Mouse (Mus musculus) limb, embryonic 13.5 days (tissue): ENCODE results near the gene Prss54. TPM values are rescaled to one million over a fixed set of nuclear protein-coding genes. Genes with fewer than 3 reads are reported as not detected.

Experiments
- ATAC-seq: fragments of 200-750 bp; cut with Nextera tagmentation; 2 replicates; pipeline ENCODE4 v1.8.0; 2017; ENCODE audit warnings: low read depth, moderate number of reproducible peaks, moderate TSS enrichment; ENCODE audit not compliant: low FRiP score
- H3K27ac ChIP-seq: fragments of 300-500 bp; sonication (generic); 2 replicates; pipeline ENCODE4 v1.5.1; 2015; ENCODE audit warnings: inconsistent platforms, mild to moderate bottlenecking, moderate library complexity
- H3K27me3 ChIP-seq: fragments of 300-500 bp; sonication (generic); 2 replicates; pipeline ENCODE4 v1.6.1; 2015; ENCODE audit warnings: mild to moderate bottlenecking, inconsistent platforms
- H3K36me3 ChIP-seq: fragments of 300-500 bp; sonication (generic); 2 replicates; pipeline ENCODE4 v1.6.1; 2015; ENCODE audit warnings: inconsistent platforms, mild to moderate bottlenecking, moderate library complexity
- H3K4me1 ChIP-seq: fragments of 300-500 bp; sonication (generic); 2 replicates; pipeline ENCODE4 v1.6.1; 2015; ENCODE audit warnings: inconsistent platforms
- H3K4me2 ChIP-seq: fragments of 300-500 bp; sonication (generic); replicated peaks from 2 replicates; pipeline ENCODE4 v1.6.1; 2015; ENCODE audit warnings: inconsistent platforms, mild to moderate bottlenecking, moderate library complexity
- H3K4me3 ChIP-seq: fragments of 300-500 bp; sonication (generic); 2 replicates; pipeline ENCODE4 v1.5.1; 2015; ENCODE audit warnings: moderate library complexity, mild to moderate bottlenecking, inconsistent platforms
- H3K9ac ChIP-seq: fragments of 300-500 bp; sonication (generic); 2 replicates; pipeline ENCODE4 v1.6.1; 2015; ENCODE audit warnings: mild to moderate bottlenecking, inconsistent platforms
- H3K9me3 ChIP-seq: fragments of 300-500 bp; sonication (generic); 2 replicates; pipeline ENCODE4 v1.6.1; 2016; ENCODE audit warnings: inconsistent platforms
- WGBS: fragments of 180-500 bp; shearing (Covaris S2); methylation state at CpG from one replicate; pipeline ENCODE4 v1.1.7; 2015; 5-methylcytosine and 5-hydroxymethylcytosine counted together
- polyA plus RNA-seq: library from polyadenylated mRNA; unstranded; fragments of >200 nt; fragmentation: Nextera tagmentation; extraction: Ambion mirVana; gene quantifications from 2 replicates; pipeline ENCODE4 v1.2.1, GENCODE M21; 2015

The Prss54 gene
- polyA plus RNA-seq, 1 experiment from 2014 or later, result not detected

DNA sequence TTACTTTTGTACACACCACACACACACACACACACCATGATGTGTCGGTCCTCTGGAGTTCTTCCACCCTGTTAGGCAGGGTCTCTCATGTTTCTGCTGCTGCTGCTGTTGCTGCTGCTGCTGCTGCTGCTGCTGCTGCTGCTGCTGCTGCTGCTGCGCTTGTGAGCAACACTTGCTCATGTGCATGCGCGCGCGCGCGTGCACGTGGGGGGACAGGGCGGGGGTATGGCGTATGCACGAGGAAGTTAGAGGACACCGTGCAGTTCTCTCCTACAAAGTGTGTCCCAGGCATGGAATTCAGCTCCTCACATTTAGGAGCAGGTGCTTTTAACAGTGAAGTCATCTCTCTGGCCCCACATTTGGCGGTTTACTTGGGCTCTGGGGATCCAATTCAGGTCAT lies 19.0 kb upstream of the Prss54 start:
- Histone ChIP-seq H3K9me3 (no peaks in the 10 kb centered on the region), H3K27me3 (no peaks in the 10 kb centered on the region), H3K4me3 (no peak overlapping the region), H3K4me2 (no peak overlapping the region), H3K4me1 (no peaks in the 10 kb centered on the region), H3K27ac (no peak overlapping the region), H3K9ac (no peak overlapping the region), H3K36me3 (no peaks in the 10 kb centered on the region)
- 80% methylated on average over 14 of the region's 14 CpGs for WGBS
- ATAC-seq, result no peak

DNA sequence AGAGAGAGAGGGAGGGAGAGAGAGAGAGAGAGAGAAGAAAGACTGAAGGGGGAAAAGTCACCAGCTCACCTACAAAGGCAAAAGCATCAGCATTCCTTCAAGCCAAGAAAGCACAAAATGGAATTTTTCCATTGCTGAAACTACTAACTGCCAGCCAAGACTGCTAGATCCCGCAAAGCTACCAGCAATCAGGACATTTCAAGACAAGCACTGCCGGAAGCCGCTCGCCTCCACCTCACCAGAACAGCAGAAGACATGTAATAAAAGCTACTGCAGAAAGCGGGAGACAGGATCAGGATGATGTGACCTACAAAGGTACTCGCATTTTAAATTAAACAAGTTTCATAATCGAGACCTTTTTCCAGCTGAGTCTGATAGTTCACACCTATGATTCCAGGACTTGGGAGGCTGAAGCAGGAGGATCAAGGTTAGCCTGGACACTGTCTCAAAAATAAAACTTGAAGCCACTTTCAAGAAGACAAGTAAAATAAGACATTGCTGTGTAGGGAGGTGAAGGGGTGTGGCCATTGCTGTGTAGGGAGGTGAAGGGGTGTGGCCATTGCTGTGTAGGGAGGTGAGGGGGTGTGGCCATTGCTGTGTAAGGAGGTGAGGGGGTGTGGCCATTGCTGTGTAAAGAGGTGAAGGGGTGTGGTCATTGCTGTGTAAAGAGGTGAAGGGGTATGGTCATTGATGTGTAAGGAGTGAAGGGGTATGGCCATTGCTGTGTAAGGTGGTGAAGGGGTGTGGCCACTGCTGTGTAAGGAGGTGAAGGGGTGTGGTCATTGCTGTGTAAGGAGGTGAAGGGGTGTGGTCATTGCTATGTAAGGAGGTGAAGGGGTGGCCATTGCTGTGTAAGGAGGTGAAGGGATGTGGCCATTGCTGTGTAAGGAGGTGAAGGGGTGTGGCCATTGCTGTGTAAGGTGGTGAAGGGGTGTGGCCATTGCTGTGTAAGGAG lies 17.6 kb upstream of the Prss54 start:
- no peak overlapping the region for H3K4me3 ChIP-seq
- H3K9ac ChIP-seq, result no peak overlapping the region
- no peaks in the 10 kb centered on the region for H3K36me3 ChIP-seq
- no peak for ATAC-seq
- no peak overlapping the region for H3K4me2 ChIP-seq
- 83% methylated on average over 7 of the region's 7 CpGs for WGBS
- no peaks in the 10 kb centered on the region for H3K9me3 ChIP-seq
- no peaks in the 10 kb centered on the region for H3K4me1 ChIP-seq
- H3K27me3 ChIP-seq, result no peaks in the 10 kb centered on the region
- no peak overlapping the region for H3K27ac ChIP-seq

DNA sequence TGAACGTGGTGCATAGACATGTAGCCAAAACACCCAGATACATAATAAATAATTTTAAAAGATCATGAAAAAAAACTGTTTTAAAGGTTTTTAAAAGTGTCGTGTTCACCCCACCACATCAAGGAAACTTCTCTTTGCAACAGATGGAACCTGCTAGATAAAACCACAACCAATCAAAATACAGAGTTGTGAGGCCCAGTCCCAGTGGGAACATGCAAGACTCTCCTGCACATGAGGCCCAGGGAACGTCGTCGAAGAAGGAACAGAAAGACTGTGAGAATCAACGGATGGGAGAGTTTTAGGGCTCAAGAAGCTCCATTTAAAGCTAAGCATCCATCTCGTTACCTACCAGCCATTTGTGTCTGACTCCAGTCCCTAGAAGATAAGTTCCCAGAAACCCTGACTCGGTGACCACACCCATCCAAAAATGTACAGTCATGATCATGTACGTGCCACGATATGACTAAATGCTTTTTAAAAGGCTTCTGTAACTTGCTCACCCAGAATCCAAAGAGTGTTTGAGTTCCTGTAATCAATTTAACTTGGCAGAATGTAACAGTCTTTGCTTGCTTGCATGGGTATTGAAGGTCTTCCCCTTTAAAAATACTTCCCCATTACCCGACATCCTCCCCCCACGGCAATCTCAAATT lies 16.1 kb upstream of the Prss54 start:
- Histone ChIP-seq H3K9ac (no peak overlapping the region), H3K4me2 (no peak overlapping the region), H3K27me3 (no peaks in the 10 kb centered on the region), H3K4me1 (no peaks in the 10 kb centered on the region), H3K4me3 (no peak overlapping the region), H3K27ac (no peak overlapping the region), H3K9me3 (no peaks in the 10 kb centered on the region), H3K36me3 (no peaks in the 10 kb centered on the region)
- ATAC-seq, result no peak
- 82% methylated on average over 12 of the region's 12 CpGs for WGBS

DNA sequence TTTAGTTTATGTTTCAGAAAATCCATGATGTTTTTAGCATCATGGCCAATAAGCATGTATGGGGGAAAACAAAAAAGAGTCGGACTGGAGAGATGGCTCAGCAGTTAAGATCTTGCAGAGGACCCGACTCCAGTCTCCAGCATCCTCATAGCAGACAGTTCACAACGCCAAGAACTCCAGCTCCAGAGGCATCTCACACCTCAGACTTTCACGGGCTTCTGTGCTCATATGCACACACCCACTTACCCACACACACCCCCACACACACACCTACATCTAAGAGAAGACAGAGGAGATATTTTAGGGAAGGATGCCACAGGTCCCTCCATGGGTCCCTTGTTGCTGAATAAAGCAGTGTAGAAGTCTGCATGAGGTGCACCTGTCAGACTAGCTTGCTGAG lies 14.4 kb upstream of the Prss54 start:
- no peak for ATAC-seq
- WGBS, result 78% methylated on average over 4 of the region's 4 CpGs
- no peaks in the 10 kb centered on the region for H3K36me3 ChIP-seq
- no peaks in the 10 kb centered on the region; the same call in 1 of the 2 replicates for H3K9me3 ChIP-seq
- no peak overlapping the region for H3K4me2 ChIP-seq
- H3K4me3 ChIP-seq, result no peak overlapping the region
- H3K9ac ChIP-seq, result no peak overlapping the region
- no peaks in the 10 kb centered on the region for H3K27me3 ChIP-seq
- H3K4me1 ChIP-seq, result no peaks in the 10 kb centered on the region
- no peak overlapping the region for H3K27ac ChIP-seq

DNA sequence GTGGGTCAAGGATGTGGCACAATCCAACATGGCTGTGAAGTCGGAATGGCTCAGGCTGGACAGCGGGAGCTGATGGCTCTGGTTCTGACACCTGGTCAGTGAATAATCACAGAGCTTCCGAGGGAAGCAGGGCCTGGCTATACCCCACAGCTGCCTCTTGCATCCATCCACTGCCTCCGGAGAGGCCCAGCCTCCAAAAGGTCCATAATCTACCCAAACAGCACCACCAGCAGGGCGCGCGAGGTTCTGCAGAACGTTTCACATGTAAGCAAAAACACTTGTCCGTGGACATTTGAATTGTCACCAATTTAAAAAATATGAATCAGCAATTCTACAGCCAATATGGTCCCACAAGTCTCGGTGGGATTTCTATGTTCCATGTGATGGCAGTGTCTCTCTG lies 13.1 kb upstream of the Prss54 start:
- 59% methylated on average over 10 of the region's 10 CpGs for WGBS
- no peaks in the 10 kb centered on the region; the same call in 1 of the 2 replicates for H3K9me3 ChIP-seq

DNA sequence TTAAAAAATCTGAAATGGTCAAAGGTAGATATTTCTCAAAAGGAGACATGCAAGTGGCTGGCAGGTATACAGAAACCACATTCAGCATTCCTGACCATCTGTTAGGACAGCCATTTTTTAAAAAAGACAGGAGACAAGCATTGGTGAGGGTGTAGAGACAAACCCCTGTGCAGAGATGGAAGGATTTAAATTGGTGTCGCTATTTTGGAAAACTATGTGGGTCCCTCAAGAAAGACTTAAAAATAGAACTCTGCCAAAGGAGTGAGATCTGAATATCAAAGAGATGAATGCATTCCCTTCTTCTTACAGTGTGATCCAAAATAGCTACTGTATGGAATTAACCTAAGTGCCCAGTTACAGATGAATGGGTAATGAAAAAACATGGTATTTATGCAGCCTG lies 11.2 kb upstream of the Prss54 start:
- Histone ChIP-seq H3K27ac (no peak overlapping the region), H3K4me3 (no peak overlapping the region), H3K27me3 (no peaks in the 10 kb centered on the region), H3K9me3 (no peaks in the 10 kb centered on the region; the same call in 1 of the 2 replicates), H3K9ac (no peak overlapping the region), H3K36me3 (no peaks in the 10 kb centered on the region), H3K4me2 (no peak overlapping the region), H3K4me1 (no peaks in the 10 kb centered on the region)
- WGBS, result 85% methylated on average over 1 of the region's 1 CpGs
- no peak for ATAC-seq

More for the DNA sequence above, 13.1 kb upstream of the Prss54 start:
- Histone ChIP-seq H3K4me2 (no peak overlapping the region), H3K9ac (no peak overlapping the region), H3K4me1 (no peaks in the 10 kb centered on the region), H3K27me3 (no peaks in the 10 kb centered on the region), H3K4me3 (no peak overlapping the region), H3K27ac (no peak overlapping the region), H3K36me3 (no peaks in the 10 kb centered on the region)
- ATAC-seq, result no peak

DNA sequence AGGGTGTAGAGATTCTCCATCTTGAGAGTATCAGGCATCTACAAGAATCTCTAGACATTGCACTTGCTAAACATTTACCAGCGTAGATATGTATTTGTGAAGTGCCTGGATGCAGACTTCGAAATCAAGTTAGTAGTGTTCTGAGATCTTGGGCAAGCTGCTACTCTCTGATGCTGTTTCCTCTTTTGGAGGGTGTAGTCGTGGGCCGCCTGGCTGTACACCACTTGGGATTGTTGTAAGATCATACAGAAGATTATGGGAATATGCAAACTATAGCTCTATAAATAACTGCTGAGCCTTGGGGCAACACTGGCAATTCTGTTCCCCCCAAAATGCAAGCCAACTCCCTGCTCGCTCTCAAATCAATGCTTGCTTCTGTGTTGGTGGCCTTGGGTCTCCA lies 3.0 kb downstream of the Prss54 start:
- Histone ChIP-seq H3K27ac (no peak overlapping the region), H3K9ac (no peak overlapping the region), H3K36me3 (no peaks in the 10 kb centered on the region), H3K4me3 (no peak overlapping the region), H3K4me1 (no peaks in the 10 kb centered on the region), H3K27me3 (no peaks in the 10 kb centered on the region), H3K4me2 (no peak overlapping the region), H3K9me3 (no peaks in the 10 kb centered on the region)
- WGBS, result 87% methylated on average over 5 of the region's 5 CpGs
- ATAC-seq, result no peak

DNA sequence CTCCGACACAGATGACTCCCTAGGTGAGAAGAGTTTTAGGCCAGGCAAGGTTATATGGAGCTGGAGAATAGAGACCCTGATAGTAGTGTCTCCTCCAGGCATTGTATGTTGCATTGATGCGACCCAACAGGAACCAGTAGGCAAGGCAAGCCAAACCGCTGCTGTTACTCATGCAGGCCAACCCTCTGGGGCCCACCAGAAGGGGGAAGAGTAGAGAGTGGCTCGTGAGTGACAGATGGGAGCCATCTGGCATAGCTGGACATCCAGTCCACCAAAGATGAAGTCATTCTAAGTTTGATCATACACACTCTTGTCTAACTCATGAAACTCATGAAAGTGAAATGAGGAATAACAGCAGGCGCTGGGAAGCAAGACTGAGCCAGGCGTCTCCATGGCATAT lies 9.3 kb downstream of the Prss54 start:
- no peak overlapping the region for H3K4me2 ChIP-seq
- ATAC-seq, result no peak
- H3K4me3 ChIP-seq, result no peak overlapping the region
- peaks cover 3% of the 10 kb centered on the region; the same call in 1 of the 2 replicates for H3K4me1 ChIP-seq
- no peaks in the 10 kb centered on the region for H3K27me3 ChIP-seq
- no peak overlapping the region for H3K9ac ChIP-seq
- H3K9me3 ChIP-seq, result no peaks in the 10 kb centered on the region
- 82% methylated on average over 6 of the region's 6 CpGs for WGBS
- no peaks in the 10 kb centered on the region for H3K36me3 ChIP-seq
- no peak overlapping the region for H3K27ac ChIP-seq

DNA sequence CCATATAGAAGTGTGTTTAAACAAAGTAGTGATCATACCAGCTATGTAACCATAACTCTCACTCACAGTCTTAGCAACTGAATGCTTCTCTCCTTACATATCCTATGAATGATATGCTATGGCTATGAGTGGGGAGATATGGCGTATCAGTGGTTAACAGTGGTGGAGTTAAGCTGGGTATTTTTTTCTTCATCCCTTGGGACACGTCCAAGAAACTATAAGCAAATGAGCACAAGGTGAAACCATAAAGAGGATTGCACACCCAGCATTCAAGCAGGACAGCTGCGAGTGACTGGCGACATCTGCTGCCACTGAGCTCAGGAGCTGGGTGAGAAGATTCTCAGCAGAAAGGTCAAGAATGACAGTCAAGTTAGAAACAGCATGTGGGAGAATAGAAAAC lies 9.9 kb downstream of the Prss54 start:
- no peak overlapping the region for H3K27ac ChIP-seq
- no peaks in the 10 kb centered on the region for H3K9me3 ChIP-seq
- H3K4me1 ChIP-seq, result peaks cover 3% of the 10 kb centered on the region; the same call in 1 of the 2 replicates
- no peak overlapping the region for H3K4me2 ChIP-seq
- ATAC-seq, result no peak
- 68% methylated on average over 4 of the region's 4 CpGs for WGBS
- no peak overlapping the region for H3K4me3 ChIP-seq
- no peaks in the 10 kb centered on the region for H3K36me3 ChIP-seq
- no peaks in the 10 kb centered on the region for H3K27me3 ChIP-seq
- no peak overlapping the region for H3K9ac ChIP-seq

DNA sequence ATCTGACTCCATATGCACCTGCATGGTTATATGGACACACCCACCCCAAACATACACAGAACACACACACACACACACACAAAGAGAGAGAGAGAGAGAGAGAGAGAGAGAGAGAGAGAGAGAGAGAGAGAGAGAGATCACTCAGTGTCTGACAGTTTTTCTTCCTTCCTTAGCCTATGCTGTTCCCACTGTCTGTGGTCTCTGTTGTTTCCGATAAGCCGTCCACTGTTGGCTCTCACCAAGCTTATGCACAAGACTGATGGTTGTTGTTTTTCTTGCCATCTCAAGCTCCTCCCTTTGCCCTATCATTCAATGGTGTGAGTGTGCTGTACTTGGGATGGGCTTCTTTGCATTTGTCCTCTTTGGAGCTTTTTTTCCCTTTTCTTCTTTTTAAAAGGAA lies 20.2 kb downstream of the Prss54 start:
- WGBS, result 100% methylated on average over 2 of the region's 2 CpGs
- no peaks in the 10 kb centered on the region for H3K4me1 ChIP-seq
- no peaks in the 10 kb centered on the region for H3K9me3 ChIP-seq
- H3K36me3 ChIP-seq, result no peaks in the 10 kb centered on the region
- H3K27ac ChIP-seq, result no peak overlapping the region
- no peak overlapping the region for H3K4me3 ChIP-seq
- ATAC-seq, result no peak
- no peak overlapping the region for H3K4me2 ChIP-seq
- H3K9ac ChIP-seq, result no peak overlapping the region
- H3K27me3 ChIP-seq, result no peaks in the 10 kb centered on the region

DNA sequence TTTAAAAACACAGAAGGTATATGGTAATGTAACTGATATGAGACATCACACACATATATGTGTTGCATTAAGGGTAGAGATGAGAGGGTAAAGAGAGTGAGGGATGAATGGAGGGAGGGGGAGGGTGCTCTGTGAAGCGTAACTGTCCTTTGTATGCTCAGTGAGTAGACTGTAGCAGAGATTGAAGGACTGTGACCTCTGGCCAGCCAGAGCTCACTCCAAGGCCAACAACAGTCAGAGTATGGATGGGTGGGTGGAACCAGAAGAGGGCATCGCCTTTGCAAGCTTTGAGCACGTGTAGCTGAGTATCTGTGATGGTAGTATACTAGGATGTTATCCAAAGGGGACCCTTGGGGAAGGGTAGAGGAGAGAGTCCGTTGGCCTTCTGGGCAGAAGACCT lies 24.6 kb downstream of the Prss54 start:
- H3K36me3 ChIP-seq, result no peaks in the 10 kb centered on the region
- no peak overlapping the region for H3K9ac ChIP-seq
- H3K9me3 ChIP-seq, result no peaks in the 10 kb centered on the region
- H3K4me3 ChIP-seq, result no peak overlapping the region
- H3K27ac ChIP-seq, result no peak overlapping the region
- ATAC-seq, result no peak
- 85% methylated on average over 4 of the region's 4 CpGs for WGBS
- H3K4me2 ChIP-seq, result no peak overlapping the region
- H3K4me1 ChIP-seq, result no peaks in the 10 kb centered on the region
- H3K27me3 ChIP-seq, result no peaks in the 10 kb centered on the region

DNA sequence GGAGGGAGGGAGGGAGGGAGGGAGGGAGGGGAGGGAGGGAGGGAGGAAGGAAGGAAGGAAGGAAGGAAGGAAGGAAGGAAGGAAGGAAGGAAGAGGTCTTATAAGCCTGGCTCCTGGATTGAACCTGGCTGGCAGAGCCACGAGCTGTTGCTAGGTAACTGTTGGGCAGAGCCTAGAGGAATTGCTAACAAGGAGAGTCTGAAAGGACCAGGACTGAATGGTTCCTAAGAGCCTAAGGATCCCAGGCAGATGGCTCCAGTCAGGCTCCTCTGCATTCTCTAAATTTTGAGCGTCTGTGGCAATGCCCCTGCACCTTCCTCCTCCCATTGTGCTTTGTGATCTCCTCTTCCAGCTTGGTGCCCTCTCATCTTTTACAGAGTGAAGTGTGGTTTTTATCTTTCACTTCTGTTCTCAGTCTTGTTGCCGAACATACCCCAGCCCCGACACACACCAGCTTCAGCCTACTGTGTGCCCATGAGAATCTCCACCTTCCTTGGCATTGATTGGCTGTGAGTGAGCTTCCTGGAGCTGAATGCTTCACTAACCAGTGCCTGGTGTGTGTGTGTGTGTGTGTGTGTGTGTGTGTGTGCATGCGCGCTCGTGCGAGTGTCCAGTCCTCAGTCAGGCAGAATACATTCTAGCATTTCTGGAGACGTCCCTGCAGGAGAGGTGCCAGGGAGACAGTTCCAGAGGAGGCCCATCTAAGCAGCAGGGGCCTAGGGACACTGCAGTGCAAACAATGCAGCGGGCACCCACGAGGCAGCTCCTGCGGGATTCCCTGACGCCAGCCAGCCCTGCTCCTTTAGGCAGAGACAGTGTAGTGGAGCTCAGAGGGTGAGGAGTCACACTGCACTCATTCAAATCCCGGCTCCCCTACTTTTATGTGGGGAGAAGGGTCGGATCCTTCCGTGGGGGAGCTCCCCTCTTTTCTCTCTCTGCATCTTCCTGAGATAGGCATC lies 26.0 kb downstream of the Prss54 start:
- no peak overlapping the region for H3K4me3 ChIP-seq
- no peak overlapping the region for H3K9ac ChIP-seq
- 69% methylated on average over 16 of the region's 16 CpGs for WGBS
- H3K9me3 ChIP-seq, result no peaks in the 10 kb centered on the region
- no peaks in the 10 kb centered on the region for H3K36me3 ChIP-seq
- H3K4me1 ChIP-seq, result no peaks in the 10 kb centered on the region
- no peaks in the 10 kb centered on the region for H3K27me3 ChIP-seq
- ATAC-seq, result no peak
- H3K27ac ChIP-seq, result no peak overlapping the region
- H3K4me2 ChIP-seq, result no peak overlapping the region
